1 mouse cellular context compared by ENCODE assay signal in the genomic region with DNA sequence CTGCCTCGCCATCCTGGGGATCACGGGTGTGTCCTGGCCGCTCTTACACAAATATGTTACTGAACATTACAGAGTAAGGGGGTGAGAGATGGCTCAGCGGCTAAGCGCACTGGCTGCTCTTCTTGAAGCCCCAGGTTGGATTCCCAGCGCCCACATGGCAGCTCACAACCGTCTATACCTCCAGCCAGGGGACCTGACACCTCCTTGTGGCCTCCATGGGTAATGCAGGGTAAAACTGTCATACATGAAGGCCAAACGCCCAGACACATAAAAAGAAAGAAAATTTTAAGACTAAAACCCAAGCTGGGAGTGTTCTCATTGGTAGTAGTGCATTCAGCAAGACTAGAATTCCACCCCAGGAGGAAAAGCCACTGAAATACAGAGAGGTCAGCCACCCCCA.
TF ChIP-seq lines count a peak whose summit lies in the region.

No protein-coding gene starts in this region.

TF ChIP-seq in ES-E14, 5 proteins besides CTCF, POLR2A, EP300 and RAD21 (continued from another document):
- TF ChIP-seq MAFK (IDR thresholded peaks at IDR 0.05; ENCODE audit: insufficient read depth, low read depth, low read length) (no peak), ZC3H11A (IDR thresholded peaks at IDR 0.05; ENCODE audit: borderline replicate concordance, low read depth, low read length) (no peak), ZNF384 (IDR thresholded peaks at IDR 0.05; ENCODE audit: low read depth, low read length) (no peak)
